Mouse (Mus musculus) left cerebral cortex, postnatal 14 days (tissue): Measurements from ENCODE around the gene Tmem170b. TPM values are rescaled to one million over a fixed set of nuclear protein-coding genes. Genes with fewer than 3 reads are reported as not detected.

Experiments
- DNase-seq, 2 experiments: peaks; one replicate each; pipeline ENCODE4 v3.0.0; 2021 to 2022; ENCODE audit warnings: low spot score in 2 of 2, mixed read lengths in 1 of 2
- intact Hi-C: fragments of 180-260 bp; cut with DNase I; formaldehyde crosslinking; loops from one replicate; pipeline ENCODE4 v1.15.1; 2025
- long read RNA-seq, 2 experiments: library from polyadenylated mRNA; stranded (forward); transcript quantifications; one replicate each; pipeline ENCODE4 v2.0.0; 2021
- total RNA-seq, 2 experiments: library from RNA; stranded (reverse); gene quantifications; 2 replicates each; pipeline ENCODE4 v1.2.3; 2021

Tmem170b gene
- 10 to 100 TPM; 77.9 to 84.1 TPM for total RNA-seq
- long read RNA-seq, experiment 1, full-length matches to known transcripts = 6 of 16 reads
- long read RNA-seq, experiment 1, partial matches to known transcripts = 0 of 16 reads
- long read RNA-seq, experiment 1, other reads (novel, unspliced or antisense) = 10 of 16 reads
- long read RNA-seq, experiment 2, full-length matches to known transcripts = 9 of 19 reads
- long read RNA-seq, experiment 2, partial matches to known transcripts = 0 of 19 reads
- long read RNA-seq, experiment 2, other reads (novel, unspliced or antisense) = 10 of 19 reads

DNA sequence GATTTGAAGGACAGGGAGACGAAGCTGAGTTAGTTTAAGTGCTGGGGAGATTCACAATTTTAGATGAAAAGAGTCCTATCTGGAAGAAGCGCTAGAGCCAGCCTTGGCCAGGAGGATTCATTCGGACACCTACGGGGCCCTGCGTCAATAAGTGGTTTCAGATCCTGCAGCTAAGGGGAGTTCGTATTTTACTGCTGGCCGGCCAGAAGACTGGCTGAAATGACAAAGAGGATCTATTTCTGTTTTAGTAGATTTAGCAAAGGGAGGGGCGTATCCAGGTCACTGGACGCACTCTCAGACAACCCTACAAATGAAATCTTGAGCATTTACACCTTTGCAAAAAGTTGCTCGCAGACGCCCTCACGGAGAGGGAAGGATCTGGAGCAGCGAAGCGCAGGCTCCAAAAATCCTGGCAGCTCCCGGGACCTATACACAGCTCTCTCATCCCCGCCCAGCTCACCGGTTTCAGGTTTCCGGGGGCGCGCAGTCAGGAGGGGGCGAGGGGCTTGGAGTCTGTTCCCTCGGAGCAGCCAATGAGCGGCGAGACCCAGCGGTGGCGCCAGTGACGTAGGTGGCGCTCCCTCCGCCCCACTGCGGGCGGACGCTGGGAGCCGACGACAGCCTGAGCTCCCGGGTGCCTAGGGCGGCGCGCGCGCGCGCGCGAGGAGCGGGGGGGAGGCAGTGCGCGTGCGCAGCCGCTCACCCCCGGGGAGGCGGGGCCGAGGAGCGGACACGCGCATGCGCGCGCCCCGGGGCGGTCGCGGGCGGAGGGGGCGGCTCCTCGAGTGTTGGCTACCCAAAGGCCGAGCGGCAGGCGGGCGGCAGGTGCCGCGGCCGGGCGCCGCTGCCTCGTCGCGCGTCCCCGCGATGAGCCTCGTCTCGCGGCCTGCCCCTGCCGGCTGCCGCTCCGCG is at the start of gene Tmem170b:
Tmem170b (plus strand) TSS at position 809 of the 912 bp plus-strand sequence.
- peak; percentile 97 to 98 for DNase-seq
- intact Hi-C loops = no loop called here

DNA sequence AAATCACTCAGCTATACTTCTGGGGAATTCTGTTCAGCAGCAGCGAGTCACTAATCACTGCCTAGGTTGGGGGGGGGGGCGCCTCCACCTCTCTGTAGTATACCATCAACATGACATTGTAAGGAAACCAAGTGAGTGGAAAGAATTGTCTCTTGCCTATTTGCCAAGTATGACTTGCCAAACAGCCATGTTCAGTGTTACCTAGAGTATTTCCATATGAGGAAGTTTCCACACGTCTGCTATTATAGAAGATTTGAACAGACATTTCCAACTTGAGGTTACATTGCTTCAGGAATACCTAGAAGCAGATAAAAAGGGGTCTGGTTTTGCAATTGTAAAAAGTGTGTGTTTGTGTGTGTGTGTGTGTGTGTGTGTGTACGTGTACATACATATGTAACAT is 44.7 kb upstream of the Tmem170b start:
- DNase-seq = no peak
- intact Hi-C loops = no loop called here

DNA sequence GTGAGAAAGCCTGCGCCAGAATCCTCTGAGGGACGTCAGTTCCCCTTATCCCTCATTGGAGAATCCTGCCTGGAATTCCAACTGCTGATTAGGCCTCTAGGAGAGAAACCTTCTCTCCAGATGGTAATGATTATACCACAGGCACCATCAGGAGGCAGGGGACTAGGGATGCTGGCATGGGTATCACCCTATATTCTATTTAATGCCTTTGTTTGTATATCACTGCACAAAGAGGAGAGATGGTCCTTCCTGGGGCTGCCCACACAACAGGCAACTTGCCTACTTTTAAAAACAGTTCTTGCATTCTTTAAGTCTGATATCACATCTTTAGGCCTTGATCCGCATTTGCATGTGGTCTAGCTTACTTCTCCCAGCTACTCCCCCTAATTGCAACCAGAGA is 37.3 kb upstream of the Tmem170b start:
- intact Hi-C loops = no loop called here
- no peak for DNase-seq

DNA sequence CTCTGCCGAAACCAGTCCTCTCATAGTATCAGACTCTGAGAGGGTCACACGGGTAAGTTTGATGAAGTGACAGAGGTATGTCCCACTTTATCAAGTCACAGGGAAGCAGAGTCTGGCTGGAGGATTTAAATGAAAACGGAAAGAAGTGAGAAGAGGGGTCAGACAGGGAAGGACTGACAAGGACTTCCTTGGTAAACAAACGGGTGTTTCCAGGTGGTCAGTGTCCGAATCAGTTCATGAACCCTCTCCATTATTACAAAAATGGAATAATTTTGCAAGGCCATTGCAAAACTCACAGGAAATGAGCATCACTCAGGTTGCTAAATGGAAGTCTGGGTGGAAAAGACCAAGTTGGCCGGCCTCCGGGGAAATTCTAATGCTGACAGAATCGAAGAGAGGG is 36.8 kb upstream of the Tmem170b start:
- intact Hi-C loops = no loop called here
- DNase-seq = no peak

DNA sequence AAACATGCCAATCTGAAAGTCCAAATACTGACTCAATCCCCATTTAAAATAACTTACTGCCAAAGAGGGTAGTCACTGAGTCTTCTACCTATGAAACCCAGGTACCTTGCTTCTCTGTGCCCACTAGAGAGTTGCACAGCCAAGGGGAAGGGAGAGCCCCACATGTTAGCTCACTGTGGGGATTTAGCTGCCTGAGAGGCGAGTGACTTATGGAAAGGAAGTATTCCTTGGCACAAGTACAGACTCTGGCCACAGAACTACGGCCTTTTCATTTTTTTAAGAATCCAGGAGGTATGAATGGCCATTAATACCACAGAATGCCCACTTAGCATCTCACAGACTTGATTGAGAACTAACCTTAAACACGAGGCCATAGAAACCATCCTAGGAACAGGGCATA is 35.9 kb upstream of the Tmem170b start:
- intact Hi-C loops = loop anchor here (5.0 kb wide), 2 partner anchors 63 to 267 kb away; no protein-coding TSS in a partner anchor
- DNase-seq = no peak

DNA sequence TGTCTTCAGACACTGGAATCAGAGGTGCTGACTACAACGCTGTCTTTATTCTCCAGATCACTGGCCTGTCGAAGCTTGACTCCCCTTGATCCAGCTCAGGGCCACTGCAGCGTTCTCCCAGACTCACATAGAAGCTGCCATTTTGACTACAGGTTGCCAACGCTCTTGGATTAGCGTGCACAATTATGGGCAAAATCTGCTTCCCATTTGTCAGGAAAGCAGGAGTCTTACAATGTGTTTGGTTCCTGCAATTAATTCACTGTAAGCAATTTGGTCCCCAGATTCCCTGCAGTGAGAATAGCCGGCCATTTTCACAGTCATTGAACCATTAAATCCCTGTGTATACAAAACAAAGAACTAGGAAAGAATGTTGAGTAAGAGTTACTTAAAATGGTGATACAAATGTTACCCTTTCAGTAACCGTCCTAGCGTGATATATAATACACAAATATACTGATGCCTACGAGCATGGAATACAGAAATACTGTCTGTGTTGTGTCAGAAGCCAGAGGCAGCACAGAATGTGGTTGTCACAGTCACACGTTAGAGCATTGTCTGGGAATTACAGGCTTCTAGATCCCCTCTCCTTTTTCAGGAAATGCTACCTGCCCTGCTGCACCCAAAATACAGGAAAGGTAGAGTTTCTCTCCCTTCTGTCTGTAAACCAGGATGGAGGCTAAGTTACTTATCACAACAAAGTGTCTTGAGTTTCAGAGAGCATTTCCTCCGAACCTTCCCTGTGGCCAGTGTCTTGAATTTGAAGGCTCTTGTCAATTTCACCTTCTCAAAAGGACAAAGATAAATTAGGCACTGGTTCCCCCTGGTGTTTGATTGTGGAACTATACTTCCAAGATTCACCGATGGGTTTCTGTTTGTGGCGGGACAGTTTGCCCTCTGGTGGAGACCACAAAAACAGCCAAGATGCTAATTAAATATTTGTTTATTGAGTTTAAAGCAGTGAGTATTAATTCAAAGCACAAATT is 34.0 kb upstream of the Tmem170b start:
- intact Hi-C loops = loop anchor here (1.0 to 5.0 kb wide), 3 partner anchors 61 to 288 kb away; no protein-coding TSS in a partner anchor

DNA sequence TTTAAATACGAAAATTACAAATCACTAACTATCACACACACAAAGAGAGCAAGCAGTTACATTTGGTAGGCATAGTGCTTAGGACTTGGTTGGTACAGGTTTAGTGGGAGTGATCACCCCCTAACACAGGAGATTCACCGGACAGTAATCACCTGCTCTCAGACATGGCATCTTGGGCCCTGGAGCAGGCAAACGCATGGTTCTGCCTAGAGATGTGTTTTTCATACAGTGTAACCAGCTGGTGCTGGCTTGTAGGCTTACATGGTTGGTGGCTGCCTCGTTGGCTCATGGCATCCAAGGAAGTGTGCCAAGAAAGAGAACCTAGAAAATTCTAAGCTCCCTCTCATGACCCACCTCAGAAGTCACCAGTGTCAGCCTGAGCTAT is 33.4 kb upstream of the Tmem170b start:
- intact Hi-C loops = loop anchor here (1.0 to 5.0 kb wide), 3 partner anchors 60 to 289 kb away; no protein-coding TSS in a partner anchor
- no peak for DNase-seq

More for the DNA sequence above, 34.0 kb upstream of the Tmem170b start:
- peak; percentile 94 to 95 for DNase-seq

DNA sequence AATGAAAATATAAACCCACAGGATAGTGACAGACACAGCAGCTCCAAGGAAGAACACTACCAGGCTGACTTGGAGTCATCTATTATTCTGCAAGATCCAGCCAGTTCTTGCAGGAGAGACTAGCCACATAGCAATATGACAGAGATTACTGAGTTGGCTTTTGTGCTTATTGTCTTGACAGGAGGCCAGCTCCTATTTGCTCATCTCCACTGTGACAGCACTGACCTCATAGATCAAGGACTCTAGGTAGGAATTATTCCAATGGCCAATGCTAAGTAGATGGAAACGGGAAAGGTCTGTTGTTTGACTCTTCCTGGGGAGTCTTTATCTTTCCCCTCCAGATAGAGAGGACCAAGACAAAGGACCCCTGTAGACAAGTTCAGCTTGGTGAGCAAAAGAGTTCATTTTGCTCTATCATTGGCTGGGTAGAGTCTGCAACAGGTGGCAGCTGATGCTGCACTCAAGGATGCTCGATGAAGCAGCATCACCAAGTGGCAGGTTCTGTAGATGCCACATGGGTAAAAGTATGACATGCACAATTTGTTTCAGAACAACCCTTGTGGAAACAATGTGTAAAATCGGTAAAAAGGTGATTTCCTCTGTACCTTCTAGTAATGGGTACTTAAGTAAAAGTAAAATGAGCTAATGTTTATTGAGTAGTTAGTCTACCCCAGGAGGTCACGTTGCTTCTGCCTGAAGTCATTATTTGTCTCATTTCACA is 32.4 kb upstream of the Tmem170b start:
- intact Hi-C loops = loop anchor here (5.0 kb wide), 2 partner anchors 59 to 271 kb away; no protein-coding TSS in a partner anchor
- peak in 1 of 2 experiments; percentile 14 for DNase-seq

DNA sequence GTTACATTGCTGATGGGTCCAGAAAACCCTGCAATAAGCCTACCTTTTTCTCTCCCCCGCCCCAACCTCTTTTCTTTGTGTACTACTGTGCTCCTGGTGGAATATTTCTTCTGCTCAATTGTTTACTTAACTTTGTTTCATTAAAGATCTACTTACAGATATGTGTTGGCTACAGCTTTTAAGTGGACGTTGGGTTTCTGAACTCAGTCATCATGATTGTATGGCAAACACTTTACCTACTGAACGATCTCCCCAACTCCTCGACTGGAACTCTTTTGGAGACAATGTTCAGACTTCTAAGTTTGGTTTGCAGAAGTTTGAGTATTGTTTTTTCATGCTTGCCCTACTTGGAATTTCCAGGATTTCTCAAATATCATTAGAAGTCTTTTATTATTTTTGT is 24.6 kb upstream of the Tmem170b start:
- intact Hi-C loops = no loop called here
- DNase-seq = no peak

DNA sequence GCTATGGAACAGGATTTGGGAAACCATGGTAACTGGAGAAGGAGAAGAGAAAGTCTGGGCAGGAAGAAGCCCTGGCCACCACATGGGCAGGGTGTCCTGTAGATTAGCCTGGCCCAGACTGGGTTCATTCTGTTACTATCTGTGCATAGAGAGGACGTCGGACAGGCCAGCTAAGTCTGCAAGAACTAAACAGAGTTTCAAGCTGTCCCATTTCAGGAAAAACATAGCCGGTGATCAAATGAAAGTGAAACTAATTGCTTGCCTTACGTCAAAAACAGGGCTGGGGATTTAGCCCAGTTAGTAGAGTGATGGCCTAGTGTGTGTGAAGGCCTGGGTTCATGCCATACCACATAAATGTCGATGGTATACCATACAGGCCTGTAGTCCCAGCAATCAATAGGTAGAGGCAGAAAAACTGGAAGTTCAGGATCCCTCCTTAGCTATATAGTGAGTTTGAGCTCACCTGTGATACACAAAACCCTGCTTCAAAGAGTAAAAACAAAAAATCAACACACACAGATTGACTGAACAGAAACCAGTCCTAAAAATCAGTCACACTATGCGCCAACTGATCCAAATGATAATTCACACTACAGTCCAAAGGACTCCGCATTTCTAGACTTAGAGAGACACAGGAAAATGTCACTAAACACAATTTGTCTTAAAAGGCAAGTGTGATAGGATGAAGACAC is 21.9 kb upstream of the Tmem170b start:
- no peak for DNase-seq
- intact Hi-C loops = no loop called here

DNA sequence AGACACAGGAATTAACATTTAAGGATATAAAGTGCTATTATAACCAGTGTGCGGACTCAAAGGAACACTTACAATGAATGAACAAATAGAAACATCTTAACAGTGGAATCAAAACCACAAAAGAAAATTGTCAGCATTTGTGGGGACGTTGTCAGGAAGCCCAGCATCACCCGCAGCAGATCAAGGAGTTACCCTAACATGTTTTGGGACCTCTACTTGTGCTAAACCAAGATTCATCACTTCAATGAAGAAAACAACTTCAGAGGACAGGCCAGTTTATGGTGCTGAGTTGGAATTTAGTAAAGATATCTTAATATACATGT is 21.4 kb upstream of the Tmem170b start:
- no peak for DNase-seq
- intact Hi-C loops = no loop called here

DNA sequence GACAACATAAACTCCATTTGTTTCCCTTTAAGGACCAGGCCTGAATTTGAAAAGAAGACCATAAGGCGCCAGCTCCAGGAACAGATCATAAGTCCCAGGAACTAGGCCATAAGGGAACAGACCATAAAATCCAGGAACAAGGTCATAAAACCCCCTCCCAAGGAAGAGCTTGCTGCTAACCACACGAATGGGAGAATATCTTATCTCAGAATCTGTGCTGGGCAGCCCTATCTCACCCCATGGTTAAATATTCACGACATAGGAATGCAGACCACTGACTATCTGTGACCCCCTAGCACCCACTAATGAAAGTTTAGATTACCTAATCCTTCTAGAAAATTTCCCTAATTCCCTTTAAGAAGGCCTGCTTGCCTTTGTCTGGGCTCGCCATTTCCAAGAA is 20.8 kb upstream of the Tmem170b start:
- no peak for DNase-seq
- intact Hi-C loops = no loop called here

DNA sequence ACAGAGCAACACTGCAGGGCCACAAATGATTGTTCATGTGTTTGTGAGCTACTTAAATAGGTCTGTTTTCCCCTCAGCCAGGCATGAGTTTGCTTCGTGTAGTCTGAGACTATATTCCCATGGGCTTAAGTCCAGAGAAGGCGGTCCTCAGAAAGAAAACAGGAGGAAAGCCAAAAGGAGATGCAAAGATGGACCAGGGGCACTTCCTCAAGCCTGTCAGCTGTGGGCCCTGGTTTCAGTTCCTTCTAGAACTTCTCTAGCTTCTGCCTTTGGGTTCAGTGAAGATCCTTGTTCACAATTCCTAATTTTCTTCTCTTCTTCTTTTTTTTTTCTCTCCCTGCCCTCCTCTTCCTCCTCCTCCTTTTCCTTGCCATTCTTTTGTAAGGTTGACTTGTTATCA is 9.0 kb upstream of the Tmem170b start:
- intact Hi-C loops = no loop called here
- no peak for DNase-seq

DNA sequence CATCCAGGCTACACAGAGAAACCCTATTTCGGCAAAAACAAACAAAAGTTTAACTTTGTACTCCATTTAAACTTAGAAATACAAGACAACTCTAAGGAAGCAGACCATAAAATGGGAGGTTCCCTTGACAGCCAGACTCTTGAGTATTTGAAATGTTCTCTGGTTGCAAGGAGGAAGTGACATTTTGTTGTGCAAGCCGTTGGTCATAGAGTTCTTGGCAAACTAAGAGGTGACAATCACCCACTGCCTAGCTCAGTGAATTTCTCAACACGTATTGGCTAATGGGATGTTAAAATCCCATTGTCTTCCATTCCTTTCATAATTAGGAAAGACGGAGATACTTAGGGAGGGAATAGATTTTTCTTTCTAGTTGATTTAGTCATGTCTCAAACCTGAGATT is 5.7 kb upstream of the Tmem170b start:
- intact Hi-C loops = no loop called here

DNA sequence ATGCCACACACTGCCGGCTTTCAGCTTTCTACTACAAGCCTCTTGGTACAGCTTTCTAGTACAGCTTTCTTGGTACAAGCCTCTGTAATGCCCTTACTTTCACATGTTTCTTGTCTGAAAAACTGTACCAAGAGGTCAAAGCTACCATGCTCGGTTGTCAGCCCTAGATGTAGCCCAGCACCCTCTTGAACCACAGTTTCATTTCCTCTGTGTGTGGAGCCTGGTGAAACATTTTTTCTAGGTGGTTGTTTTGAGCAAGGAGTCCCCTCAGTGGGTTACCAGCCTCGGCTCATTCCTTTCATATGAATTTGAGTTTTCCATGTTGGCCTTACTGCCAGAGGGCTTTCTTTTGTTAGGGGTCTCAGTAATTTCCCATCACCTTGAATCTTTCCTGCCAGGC is 4.7 kb upstream of the Tmem170b start:
- intact Hi-C loops = no loop called here
- no peak for DNase-seq

More for the DNA sequence above, 5.7 kb upstream of the Tmem170b start:
- DNase-seq = no peak

DNA sequence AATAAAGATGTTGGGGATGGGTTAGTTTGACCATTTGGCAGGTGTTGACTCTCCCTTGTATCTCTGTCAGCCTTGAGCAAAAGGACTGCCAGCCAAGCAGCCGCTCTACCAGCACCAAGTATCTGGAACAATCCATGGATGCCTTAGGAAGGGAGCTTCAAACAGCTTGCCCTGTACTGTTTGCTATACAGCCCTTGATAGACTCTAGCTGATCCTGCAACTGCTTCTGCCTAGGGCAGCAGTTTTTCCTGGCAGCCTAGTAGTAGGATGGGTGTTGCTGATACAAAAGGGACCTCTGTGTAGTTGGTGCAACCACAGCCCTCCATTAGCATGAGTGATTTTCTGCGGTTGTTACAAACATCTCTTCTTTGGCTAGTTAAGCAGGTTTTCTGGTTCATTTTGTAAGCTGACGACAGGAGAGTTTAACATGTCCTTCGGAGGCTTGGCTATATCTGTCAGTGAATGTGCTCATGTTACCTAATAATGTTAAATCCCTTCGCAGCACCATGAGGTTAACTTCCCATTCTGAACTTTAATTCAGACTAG is 1.7 kb upstream of the Tmem170b start:
- intact Hi-C loops = no loop called here
- no peak for DNase-seq

DNA sequence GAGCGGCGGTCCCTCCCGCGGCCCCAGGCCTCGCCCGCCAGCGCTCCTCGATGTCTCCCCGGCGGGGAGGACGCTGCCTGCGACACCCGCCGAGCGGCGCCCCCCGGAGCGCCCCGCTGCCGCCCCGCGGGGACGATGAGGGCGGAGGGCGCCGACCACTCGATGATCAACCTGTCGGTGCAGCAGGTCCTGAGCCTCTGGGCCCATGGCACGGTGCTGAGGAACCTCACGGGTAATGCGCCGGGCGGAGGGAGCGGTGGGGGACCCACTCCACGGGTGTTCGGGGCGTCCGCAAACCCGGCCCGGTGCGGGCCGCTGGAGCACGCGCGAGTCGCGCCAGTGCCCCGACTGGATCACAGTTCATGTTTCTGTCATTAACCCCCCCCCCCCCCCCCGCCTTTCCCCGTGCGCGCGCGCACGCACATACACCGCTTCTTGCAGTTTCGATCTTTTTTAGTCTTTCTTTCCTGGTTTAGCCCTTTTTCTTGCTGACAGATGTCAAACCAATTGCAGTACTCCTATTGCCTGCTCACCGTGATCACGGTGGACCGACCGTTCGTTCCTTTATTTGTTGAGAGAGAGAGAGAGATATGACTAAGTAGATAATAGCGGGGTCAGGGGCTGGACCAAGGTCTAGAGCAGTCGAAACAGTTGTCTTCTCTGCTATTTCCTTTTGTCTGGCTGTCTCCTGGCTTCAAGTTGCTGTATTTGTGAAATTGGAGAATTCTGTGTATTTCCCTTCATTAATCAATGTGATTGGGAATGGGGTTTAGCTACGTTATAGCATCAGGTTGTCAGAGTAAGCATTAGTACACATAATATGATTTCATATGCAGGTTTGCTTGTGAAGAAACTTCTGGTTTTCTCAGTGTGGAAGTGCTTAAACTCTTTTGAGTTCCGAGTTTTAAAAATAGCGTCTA is 634 bp downstream of the Tmem170b start:
- peak in 1 of 2 experiments; percentile 51 for DNase-seq
- intact Hi-C loops = no loop called here
